Mouse (Mus musculus): Measurements from ENCODE around the gene Mettl7a2.
A peak's percentile ranks its signal among the peaks of the same experiment; 100 is the strongest.
"Not testable (repeated sequence)": the region's sequence is repeated elsewhere in the genome, so short reads cannot be mapped to it uniquely, and the experiment has no call there.

Mettl7a2 gene

DNA sequence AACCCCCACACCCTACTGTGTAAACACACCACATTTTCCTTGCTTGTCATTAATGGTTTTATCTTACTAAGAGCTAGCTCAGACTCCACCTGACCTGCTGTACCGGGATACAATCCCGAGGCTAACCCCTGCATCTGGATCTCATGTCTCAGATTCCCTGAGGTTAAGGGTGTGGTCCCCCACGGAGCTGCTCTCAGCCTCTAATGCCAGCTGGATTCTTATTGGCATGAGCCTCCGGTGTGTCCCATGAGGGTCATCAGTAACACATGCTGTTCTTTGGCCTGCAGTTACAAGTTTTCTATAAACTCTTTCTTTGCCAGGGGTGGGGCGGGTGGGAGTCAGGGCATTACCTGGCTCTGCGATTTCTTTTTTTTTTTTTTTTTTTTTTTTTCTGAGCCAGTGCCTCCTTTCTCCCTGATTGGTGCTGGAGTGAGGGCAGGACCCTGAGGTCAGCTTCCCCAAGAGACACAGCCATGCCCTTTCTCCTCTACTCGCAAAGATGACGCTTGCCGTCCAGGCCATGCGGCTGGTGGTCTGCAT is at the start of gene Mettl7a2, which contains the start of gene Methig1:
TSS of gene Mettl7a2 (plus strand) at position 490 of the 540 bp plus-strand sequence.
TSS of gene Methig1 (plus strand) at position 439 of the 540 bp plus-strand sequence.
- DNase-seq (ENCODE audit: low spot score in 2 of 2) = no peak

DNA sequence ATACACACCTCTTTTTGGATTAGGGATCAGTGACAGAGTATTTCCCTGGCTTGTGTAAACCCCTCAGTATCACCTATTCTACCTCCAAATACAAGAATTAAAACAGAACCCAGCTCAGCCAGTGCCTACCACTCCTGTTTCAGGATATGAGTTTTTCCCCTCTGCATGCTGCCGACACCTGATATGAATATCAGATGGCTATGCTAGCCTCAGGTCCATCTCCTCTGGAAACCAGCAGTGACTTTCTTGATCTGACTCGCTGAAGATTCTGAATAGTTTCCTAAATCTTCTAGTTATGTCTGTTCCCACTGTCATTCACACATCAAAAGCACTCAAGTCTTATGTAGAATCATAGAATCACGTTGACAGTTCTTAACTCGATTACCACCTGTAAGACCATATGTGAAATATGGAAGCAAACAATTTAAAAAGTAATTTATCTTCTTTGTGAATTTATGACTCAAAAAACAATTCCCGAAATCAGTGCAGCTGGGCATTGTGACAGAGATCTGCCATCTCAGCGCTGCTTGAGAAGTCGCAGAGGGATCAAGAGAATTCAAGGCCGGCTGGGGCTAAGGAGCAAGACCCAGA is 49.5 kb upstream of the Mettl7a2 start:
- no peak for DNase-seq (ENCODE audit: low spot score in 2 of 2)

DNA sequence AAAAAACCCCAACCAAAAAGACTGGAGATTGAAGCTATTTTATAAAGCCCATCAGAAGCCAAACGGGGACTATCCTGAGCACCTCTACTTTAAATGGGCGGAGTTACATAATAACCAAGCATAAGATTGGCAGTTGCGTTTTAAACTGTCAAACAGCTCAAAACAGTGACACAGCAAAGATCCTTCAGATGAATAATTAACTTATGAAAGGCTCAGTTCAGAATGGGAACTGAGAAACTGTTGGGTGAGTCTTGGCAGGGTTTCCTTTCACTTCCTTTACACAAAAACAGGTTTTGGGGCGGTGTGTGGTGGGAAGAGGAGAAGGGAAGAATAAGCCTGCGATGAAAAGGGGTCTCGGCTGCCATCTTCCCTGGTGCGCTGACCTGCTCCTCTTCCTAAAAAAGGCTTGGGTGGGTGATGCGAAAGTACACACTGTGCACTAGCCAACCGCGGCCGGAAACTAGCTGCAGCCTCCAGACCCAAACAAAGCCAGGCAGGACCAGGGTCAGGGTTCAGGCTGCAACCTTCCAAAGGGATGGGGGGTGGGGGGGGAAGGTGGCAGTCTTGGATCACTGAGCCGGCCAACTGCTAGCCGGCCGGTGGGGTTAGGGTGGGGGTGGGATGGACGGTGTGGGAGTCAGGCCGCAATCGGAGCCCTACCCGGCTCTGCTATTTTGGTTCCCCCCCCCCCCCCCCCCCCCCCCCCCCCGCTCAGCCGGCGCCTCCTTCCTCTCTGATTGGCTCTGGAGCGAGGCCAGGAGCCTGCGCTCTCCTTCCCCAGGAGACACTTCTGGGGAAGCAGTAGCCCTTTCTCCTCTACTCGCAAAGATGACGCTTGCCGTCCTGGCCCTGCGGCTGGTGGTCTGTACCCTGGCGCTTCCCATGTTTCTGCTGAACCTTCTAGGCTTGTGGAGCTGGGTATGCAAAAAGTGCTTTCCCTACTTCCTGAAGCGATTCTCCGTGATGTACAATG is 48.7 kb upstream of the Mettl7a2 start, which contains the start of gene Mettl7a1:
TSS of gene Mettl7a1 (plus strand) at position 122 of the 973 bp plus-strand sequence.
- peak; percentile 78 to 85 for DNase-seq (ENCODE audit: low spot score in 2 of 2)

DNA sequence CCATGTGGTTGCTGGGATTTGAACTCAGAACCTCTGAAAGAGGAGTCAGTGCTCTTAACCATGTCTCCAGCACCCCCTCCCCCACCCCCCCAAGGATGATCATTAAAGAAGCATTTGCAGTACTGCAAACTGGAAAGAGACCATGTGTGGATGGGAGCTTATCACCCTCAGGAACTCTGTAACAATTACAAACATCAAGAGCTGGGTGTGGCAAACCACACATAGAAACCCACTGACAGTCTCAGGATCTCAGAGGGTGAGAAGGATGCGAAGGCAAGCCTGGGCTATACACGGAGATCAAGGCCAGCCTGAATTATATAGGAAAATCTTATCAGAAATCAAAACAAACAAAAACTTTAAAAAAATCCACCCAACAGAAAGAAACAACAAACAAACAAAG is 46.8 kb upstream of the Mettl7a2 start:
- DNase-seq (ENCODE audit: low spot score in 2 of 2) = no peak

DNA sequence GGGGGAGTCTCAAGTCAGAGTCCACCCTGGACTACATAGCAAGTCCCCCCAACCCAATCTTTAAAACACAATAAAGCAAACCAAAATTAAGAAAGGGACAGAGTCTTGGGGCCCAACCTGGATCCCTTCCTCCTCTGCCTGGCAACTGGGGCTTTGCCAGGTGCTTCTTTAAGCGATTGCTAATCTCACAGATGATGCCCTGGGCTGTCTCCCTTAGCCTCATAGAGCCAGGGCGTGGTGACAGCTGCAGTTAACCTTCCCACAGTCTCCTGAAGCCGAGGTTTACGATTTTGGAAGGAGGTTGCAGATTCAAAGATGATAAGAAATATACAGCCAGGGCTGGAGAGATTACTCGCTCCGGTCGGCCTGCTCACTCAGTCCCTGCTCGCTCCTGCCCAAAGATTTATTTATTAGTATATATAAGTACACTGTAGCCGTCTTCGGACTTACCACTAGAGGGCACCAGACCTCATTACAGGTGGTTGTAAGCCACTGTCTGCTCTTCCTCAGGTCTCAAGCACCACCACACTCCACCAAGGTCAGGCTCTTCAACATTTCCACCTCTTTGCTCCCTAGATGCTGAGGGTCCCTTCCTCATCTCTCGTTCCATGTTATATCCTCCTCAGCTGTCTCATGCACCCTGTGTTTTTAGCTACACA is 45.4 kb upstream of the Mettl7a2 start:
- not testable (repeated sequence) for DNase-seq (ENCODE audit: low spot score in 2 of 2)

DNA sequence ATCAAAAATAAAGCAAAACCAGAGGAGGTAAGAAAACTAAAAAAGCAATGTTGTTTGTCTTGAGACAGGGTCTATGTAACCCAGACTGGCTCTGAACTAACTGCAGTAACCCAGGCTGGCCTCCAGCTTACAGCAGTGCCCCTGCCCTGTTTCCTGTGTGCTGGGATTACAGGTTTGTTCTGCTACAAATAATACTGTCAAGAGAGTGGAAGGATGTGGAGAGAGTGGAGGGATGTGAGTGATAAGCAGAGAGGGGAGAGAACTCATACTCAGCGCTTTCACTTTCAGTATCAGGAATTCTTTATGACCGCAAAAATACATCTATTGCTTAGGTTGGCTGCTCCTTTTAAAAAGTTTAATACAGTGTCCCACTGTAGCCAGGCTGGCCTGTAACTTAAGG is 40.7 kb upstream of the Mettl7a2 start:
- DNase-seq (ENCODE audit: low spot score in 2 of 2) = no peak

DNA sequence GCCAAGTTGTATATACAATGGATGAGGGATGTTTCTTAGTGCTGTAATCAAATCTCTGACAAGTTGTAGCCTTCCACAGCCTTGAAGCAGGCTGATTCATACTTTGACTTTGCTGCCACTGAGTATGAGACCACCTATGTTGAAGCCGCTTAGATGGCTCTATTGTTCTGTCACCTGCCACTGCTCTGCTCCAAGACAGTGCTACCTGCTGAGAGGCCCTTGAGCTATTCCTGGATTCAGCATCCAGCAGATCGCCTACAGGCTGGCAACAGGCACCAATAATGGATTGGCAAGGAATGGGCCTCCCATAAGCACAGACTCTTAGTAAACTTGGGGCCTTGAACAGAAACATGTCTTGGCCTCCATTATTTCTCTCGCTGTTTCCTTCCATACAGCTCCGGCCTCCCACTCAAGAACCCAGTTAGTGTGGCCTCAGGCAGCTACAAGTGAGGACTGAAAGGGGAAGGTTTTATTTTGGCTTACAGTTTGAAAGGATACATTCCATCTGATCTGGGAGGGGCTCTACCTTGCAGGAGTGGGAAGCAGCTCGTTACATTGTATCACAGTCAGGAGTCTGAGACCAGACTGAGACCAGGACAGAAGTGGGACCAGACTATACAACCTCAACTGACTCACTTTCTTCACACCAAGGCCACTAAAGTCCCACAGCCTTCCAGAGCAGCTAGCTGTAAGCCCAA is 38.4 kb upstream of the Mettl7a2 start:
- no peak for DNase-seq (ENCODE audit: low spot score in 2 of 2)

DNA sequence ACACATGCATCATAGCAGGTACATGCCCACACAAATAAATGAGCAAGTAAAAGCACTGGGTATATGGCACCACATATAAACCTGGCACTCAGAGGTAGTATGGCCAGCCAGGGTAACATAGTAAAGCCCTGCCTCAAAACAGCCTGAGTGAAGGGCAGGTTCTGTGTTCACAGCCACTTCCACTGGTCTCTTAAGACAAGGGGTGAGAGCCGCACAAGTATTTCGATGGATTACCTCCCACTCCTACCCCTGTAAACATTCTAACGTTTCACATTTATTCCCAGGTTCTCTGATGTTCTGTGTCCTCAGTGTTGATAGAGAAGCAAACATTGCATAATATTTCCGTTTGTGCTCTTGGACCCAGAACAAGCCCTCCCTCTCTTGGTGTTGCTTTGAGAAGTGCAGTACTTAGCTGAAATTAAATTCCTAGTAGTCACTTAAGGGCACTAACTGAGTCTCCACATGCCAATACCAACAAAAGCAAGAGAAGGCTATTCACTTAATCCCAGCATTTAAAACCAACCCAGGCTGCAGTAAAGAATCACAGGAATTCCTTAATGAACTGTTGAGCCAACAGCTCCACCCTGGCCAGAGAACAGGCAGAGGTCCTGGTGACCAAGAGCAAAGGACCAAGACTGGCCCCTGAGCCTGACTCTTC is 34.9 kb upstream of the Mettl7a2 start:
- DNase-seq (ENCODE audit: low spot score in 2 of 2) = not testable (repeated sequence)

DNA sequence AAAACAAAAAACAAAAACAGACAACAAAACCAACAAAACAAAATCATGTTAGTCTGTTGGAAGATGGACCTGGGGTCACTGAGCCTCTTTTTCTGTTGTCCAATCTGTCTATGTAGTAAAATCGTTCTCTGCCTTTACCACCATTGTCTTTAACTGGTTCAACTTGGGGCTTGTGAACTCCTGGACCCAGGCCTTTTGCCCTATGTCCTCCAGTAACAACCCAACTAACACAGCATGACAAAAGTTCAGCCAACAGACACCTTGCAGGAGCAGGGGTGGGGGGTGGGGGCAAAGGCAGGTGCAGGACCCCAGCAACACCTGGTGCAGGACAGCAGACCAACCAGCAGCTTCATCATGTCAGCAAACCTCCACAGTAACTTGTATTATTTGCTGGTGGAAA is 33.1 kb upstream of the Mettl7a2 start:
- DNase-seq (ENCODE audit: low spot score in 2 of 2) = no peak

DNA sequence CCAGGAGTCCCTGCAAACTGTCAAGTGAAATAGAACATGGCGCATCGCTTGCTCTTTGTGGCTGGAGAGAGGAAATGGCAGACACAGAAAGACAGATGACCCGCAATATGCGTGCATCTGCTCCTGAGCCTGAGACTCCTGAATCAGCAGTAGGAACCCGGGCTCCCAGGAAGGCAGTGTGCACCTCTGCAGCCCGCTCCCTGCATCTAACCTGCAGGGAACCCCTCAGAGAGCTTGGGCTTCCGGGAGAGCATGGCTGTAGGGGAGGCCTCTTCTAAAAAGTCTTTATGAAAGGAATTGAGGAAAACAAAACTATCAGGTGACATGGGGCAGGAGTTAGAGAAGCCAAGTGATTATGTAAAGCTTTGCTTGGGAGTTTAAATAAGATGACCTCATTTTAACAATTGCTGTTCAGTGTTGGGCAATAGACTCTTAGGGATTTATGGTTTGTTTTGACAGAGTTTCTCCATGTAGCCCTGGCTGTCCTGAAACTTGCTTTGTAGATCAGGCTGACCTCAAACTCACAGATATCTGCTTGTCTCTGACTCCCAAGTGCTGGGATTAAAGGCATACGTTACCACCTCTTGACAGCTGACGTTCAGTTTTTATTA is 32.6 kb upstream of the Mettl7a2 start:
- DNase-seq (ENCODE audit: low spot score in 2 of 2) = no peak

DNA sequence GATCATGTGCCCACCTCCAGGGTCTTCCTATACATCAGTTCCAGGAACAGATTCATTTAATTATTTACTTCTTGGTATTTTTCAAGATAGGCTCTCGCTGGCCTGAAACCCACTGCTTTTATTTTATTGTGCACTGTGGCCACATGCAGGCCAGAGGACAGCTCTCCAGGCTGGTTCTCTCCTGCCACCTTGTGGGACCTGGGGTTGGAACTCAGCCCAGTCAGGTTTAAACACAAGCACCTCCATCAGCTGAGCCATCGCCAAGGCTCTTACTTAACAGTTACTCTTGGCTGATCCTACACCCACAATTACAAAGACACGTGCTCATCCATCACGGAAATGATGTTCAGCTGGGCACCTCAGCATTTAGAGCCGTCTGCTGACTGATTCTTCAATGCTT is 31.9 kb upstream of the Mettl7a2 start:
- DNase-seq (ENCODE audit: low spot score in 2 of 2) = no peak

DNA sequence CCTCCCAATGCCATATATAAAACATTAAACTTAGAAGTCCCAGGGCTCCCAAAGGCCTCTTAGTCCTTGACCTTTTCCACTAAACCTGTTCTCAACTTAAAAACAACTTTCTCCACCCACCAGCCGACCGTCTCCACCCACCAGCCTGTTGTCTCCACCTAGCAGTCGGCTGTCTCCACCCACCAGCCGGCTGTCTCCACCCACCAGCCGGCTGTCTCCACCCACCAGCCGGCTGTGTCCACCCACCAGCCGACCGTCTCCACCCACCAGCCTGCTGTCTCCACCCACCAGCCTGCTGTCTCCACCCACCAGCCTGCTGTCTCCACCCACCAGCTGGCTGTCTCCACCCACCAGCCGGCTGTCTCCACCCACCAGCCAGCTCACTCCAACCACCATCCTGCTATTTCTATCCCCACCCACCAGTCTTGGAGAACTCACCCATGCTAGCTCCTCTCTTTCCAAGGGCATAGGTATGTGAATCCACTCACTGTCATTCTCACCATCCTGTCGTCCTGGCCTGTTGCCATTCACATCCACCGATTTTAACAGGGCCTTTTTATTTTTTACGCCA is 28.9 kb upstream of the Mettl7a2 start:
- DNase-seq (ENCODE audit: low spot score in 2 of 2) = no peak

DNA sequence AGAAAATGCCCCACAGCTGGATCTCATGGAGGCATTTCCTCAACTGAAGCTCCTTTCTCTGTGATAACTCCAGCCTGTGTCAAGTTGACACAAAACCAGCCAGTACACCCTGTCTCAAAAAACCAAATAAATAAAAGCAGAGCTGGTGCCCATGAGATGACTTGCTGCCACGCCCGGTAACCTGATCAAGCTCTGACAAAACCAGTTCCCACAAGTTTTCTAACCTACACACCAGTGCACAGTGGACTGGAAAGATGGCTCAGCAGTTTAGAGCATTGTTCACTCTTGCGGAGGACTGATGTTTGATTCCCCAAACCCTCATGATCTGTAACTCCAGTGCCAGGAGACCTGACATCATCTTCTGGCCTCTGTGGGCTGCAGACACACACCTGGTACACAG is 27.8 kb upstream of the Mettl7a2 start:
- DNase-seq (ENCODE audit: low spot score in 2 of 2) = no peak

DNA sequence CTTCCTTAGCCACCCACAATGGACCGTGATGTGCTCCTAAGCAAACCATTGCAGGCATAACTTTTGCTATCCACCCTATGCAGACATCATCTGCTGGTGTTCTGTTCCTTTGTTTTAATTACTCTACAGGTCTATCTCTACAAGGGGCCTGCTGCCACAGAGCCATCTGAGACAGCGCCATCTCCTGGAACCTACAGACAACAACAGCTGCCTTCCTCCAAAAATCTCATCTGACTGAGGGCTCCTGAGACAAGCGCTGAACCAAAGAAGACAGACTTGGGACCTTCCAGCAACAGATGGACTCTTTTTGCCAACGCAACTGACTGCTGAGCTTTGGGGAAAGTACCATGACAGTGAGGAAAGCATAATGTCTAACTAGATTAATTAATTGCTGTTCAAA is 24.9 kb upstream of the Mettl7a2 start:
- DNase-seq (ENCODE audit: low spot score in 2 of 2) = not testable (repeated sequence)

DNA sequence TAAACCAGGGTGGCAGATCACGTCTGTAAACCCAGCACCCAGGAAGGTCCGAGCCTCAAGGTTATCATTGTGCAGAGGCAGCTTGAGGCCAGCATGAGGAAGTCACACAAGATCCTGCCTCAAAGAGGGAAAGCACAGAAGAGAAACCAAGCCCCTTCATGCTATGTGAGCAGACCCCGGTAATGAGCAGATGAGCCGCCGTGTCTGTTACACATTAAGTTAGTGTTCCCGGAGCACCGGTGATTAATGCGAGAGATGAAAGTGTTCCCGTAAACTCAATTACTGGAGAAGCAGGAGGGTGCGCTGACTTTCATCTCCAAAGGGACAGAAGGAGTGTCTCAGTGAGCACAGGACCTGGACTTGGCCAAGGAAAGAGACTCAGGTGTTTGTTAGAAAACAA is 23.7 kb upstream of the Mettl7a2 start:
- not testable (repeated sequence) for DNase-seq (ENCODE audit: low spot score in 2 of 2)

DNA sequence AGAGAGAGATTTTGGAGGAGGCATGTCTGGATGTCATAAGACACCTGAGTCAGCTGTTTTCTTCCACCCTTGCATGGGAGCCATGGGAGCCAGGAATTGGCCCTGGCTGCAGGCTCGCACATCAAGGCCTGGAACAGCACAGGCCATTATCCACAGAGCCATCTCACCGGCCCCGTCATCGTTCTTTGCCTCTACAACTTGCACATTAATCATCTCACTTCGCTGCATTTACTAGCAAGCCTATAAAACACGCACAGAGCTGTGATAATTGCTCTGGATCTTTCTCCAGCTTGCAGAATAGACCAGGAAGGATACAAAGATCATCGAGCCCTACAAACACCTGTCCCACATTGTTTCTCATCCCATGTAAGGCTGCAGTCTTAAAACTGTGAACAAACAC is 22.3 kb upstream of the Mettl7a2 start:
- DNase-seq (ENCODE audit: low spot score in 2 of 2) = no peak

DNA sequence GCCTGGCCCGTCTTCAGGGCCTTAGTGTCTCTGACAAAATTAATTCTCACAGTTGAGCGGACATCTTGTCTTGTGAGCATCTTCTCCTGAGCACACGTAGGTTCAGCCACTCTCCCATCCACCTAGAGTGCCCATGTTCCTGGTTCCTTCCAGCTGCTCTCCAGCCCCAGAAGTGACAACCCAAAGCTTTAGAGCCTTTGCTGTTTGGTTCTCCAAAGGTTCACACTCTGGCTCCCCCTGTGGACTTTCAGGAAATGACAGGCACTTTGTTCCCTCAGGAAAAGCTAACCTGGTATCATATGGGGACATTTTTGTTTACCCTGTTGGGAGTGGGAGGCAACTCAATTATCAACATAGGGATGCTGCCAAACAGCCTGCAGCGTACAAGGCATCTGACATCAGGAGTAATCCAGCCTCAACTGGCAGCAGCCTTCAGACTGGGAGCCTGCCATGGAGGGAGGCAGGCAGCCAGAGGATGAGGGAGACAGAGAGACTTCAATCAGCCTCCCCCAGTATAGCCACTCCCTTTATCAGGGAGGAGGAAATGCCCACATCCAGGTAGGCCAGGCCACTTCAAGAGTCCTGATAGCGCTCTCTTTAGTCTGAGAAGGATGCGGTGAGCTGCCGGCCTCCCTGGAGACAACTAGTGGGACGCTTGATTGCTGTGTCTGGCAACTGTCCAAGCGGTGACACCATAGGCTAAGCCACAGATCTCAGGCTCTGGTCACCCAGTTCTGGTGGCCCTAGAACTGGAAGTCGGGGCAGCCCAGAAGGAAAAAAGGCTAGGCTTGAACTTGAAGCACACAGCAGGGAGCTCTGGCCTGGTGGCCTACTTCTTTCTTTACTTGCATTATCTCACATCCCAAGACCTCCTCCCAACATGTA is 20.7 kb upstream of the Mettl7a2 start:
- DNase-seq (ENCODE audit: low spot score in 2 of 2) = not testable (repeated sequence)

DNA sequence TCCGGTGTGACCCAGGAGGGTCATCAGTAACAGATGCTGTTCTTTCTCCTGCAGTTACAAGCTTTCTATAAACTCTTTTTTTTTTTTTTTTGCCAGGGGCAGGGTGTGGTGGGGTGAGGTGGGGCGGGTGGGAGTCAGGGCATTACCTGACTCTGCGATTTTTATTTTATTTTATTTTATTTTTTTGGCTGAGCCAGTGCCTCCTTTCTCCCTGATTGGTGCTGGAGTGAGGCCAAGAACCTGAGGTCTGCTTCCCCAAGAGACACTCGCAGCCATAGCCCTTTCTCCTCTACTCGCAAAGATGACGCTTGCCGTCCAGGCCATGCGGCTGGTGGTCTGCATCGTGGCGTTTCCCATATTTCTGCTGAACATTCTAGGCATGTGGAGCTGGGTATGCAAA is 18.4 kb upstream of the Mettl7a2 start, which contains the start of gene Mettl7a3:
TSS of gene Mettl7a3 (plus strand) at position 301 of the 400 bp plus-strand sequence.
- DNase-seq (ENCODE audit: low spot score in 2 of 2) = no peak

DNA sequence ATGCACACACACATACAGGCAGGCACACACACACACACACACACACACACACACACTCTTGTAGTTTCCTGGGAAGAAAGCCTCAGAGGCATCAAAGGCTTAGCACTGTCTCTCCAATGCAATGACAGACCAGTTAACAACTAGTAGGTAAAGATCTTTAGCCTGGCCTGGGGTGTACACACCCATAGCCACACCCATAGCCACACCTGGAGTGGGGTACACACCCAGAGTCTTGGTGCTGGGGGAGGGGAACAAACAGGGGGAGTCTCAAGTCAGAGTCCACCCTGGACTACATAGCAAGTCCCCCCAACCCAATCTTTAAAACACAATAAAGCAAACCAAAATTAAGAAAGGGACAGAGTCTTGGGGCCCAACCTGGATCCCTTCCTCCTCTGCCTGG is 15.7 kb upstream of the Mettl7a2 start:
- DNase-seq (ENCODE audit: low spot score in 2 of 2) = not testable (repeated sequence)
